Mouse (Mus musculus): ENCODE data around the gene Tacc2. TPM values are rescaled to one million over a fixed set of nuclear protein-coding genes. Genes with fewer than 3 reads are reported as not detected.

Gene Tacc2
- polyA plus RNA-seq, 1 experiment from 2014 or later: 68.7 TPM

DNA sequence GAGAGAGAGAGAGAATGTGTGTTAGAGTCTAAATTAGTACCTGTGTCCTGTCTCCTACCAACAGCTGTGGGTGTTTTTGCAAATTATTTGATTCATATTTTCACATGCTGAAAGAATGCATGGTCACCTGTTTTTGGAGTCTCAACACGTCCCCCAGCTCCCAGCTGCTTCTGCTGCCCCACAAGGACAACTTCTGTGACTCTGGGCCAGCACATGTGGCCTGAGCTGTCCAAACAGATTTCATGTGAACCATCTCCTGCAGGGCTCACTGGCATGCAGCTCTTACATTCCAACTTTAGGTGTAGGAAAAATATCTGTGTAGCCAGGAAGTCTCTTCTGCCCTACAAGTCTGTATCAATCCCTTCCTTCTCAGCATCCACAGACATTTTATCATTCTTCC lies 51.4 kb downstream of the Tacc2 start:
- H3K27me3 ChIP-seq (replicated peaks): no peaks in the 10 kb centered on the region
- H3K4me1 ChIP-seq: no peaks in the 10 kb centered on the region
- H3K4me2 ChIP-seq: no peak overlapping the region
- no peaks in the 10 kb centered on the region for H3K9me3 ChIP-seq
- 50% methylated on average over 1 of the region's 1 CpGs for WGBS
- no peak overlapping the region for H3K9ac ChIP-seq
- no peaks in the 10 kb centered on the region for H3K36me3 ChIP-seq (replicated peaks)
- no peak overlapping the region for H3K4me3 ChIP-seq
- no peak overlapping the region for H3K27ac ChIP-seq
- no peak for ATAC-seq (replicated peaks)

- no peak overlapping the region for H3K4me3 ChIP-seq
- no peaks in the 10 kb centered on the region for H3K27me3 ChIP-seq (replicated peaks)
- no peak overlapping the region for H3K27ac ChIP-seq
- WGBS: 95% methylated on average over 7 of the region's 7 CpGs
- no peak for ATAC-seq (replicated peaks)
- no peak overlapping the region for H3K4me2 ChIP-seq
- H3K36me3 ChIP-seq (replicated peaks): no peaks in the 10 kb centered on the region
- no peaks in the 10 kb centered on the region for H3K9me3 ChIP-seq
- H3K4me1 ChIP-seq: no peaks in the 10 kb centered on the region
- no peak overlapping the region for H3K9ac ChIP-seq
These were observed 52.8 kb downstream of the Tacc2 start for GRCm38 (mm10) chr7:130629999-130630398.

DNA sequence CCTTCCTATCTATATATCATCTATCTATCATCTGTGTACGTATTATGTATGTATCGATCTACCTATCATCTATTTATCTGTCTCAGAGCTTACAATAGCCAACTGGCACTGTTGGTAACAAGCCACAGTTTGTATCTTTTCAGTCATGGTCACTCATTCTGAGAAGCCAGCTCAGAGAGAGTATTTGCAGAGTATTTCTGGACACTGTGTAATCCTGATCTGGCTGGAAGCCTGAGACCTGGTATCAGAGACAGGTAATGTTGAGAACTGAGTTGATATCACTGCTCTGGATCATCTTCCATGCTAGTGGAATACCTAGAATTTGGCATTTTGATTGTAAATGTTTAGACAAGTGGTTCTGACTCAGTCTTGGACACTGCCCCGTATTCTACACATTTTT lies 53.7 kb downstream of the Tacc2 start:
- WGBS: 89% methylated on average over 3 of the region's 3 CpGs
- Histone ChIP-seq H3K36me3 (replicated peaks) (no peaks in the 10 kb centered on the region), H3K27me3 (replicated peaks) (no peaks in the 10 kb centered on the region), H3K9me3 (no peaks in the 10 kb centered on the region), H3K27ac (no peak overlapping the region), H3K4me1 (no peaks in the 10 kb centered on the region), H3K4me2 (no peak overlapping the region), H3K9ac (no peak overlapping the region), H3K4me3 (no peak overlapping the region)
- no peak for ATAC-seq (replicated peaks)

DNA sequence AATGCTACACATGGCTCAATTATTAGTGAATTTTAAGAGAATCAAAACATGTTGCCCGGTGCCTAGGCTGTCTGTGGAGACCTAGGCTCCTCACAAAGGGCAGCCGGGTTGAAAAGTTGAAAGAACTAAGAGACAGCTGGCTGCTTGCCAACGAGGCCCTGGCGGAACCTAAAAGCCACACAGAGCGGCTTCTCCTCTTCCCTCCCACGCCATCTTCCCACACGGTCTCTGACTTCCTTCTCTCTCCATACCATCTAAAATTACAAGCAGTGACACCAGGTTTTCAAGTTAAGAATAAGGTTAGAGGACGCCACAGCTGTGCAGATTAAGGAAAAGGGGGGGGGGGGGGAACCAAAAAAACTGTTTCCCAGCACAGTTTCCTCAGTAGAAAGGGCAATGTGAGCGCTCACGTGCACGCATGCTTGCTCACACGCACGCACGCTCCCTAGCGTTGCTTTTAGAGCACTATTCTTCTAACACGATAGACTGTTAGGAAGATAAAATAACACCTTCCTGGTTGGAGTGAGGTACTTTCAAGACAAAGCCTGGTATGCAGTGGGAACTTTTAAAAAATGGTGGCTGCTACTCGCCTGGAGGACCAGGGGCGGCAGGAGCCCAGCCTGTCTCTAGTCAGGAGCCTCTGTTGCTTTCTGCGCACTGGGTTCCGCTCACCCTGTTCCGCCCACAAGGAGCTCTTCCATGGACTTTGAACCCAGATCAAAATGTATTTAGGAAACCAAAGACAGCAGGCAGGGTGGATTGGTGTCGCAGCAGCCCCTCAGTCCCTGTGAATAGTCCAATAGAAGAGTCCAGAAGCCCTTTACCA lies 54.5 kb downstream of the Tacc2 start:
- Histone ChIP-seq H3K4me1 (no peaks in the 10 kb centered on the region), H3K36me3 (replicated peaks) (no peaks in the 10 kb centered on the region), H3K27ac (no peak overlapping the region), H3K4me3 (no peak overlapping the region), H3K27me3 (replicated peaks) (no peaks in the 10 kb centered on the region), H3K9me3 (no peaks in the 10 kb centered on the region), H3K9ac (no peak overlapping the region), H3K4me2 (no peak overlapping the region)
- ATAC-seq (replicated peaks): no peak
- 58% methylated on average over 22 of the region's 22 CpGs for WGBS

GRCm38 (mm10) chr7:130632379-130632732 lies 55.1 kb downstream of the Tacc2 start:
- H3K4me1 ChIP-seq: no peaks in the 10 kb centered on the region
- H3K4me3 ChIP-seq: no peak overlapping the region
- no peak overlapping the region for H3K9ac ChIP-seq
- WGBS: 89% methylated on average over 5 of the region's 5 CpGs
- H3K36me3 ChIP-seq (replicated peaks): no peaks in the 10 kb centered on the region
- H3K27me3 ChIP-seq (replicated peaks): no peaks in the 10 kb centered on the region
- H3K4me2 ChIP-seq: no peak overlapping the region
- H3K27ac ChIP-seq: no peak overlapping the region
- ATAC-seq (replicated peaks): no peak
- H3K9me3 ChIP-seq: no peaks in the 10 kb centered on the region

GRCm38 (mm10) chr7:130634259-130634871 lies 57.1 kb downstream of the Tacc2 start:
- no peak overlapping the region for H3K27ac ChIP-seq
- H3K4me2 ChIP-seq: no peak overlapping the region
- H3K9ac ChIP-seq: no peak overlapping the region
- H3K4me3 ChIP-seq: no peak overlapping the region
- no peak for ATAC-seq (replicated peaks)
- no peaks in the 10 kb centered on the region for H3K27me3 ChIP-seq (replicated peaks)
- no peaks in the 10 kb centered on the region for H3K36me3 ChIP-seq (replicated peaks)
- 96% methylated on average over 4 of the region's 4 CpGs for WGBS
- no peaks in the 10 kb centered on the region for H3K9me3 ChIP-seq
- H3K4me1 ChIP-seq: no peaks in the 10 kb centered on the region; the same call in 1 of the 2 replicates

GRCm38 (mm10) chr7:130635212-130635611 lies 58.0 kb downstream of the Tacc2 start:
- Histone ChIP-seq H3K9ac (no peak overlapping the region), H3K4me2 (no peak overlapping the region), H3K27me3 (replicated peaks) (no peaks in the 10 kb centered on the region), H3K4me1 (no peaks in the 10 kb centered on the region; the same call in 1 of the 2 replicates), H3K27ac (no peak overlapping the region), H3K36me3 (replicated peaks) (no peaks in the 10 kb centered on the region), H3K4me3 (no peak overlapping the region), H3K9me3 (no peaks in the 10 kb centered on the region)
- 61% methylated on average over 7 of the region's 7 CpGs for WGBS
- ATAC-seq (replicated peaks): no peak

DNA sequence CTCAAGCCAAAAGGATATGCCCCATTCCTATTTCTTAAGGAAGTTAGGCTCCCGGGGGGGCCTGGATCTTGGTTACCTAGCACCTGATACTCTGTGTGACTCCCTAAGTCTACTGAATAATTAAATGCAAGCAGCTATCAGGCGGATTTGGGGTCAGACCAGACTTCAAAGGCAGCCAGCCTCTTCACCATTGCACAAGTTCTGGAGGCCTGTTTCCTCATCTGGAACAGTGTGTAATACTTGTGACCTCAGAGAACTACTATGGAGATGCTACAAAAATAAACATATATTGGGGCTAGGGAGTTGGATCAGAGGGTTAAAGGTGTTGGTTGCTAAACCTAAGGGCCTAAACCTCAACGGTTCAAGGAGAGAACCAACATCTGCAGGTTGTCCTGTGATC lies 59.0 kb downstream of the Tacc2 start:
- Histone ChIP-seq H3K4me2 (no peak overlapping the region), H3K4me3 (no peak overlapping the region), H3K9me3 (no peaks in the 10 kb centered on the region), H3K27me3 (replicated peaks) (no peaks in the 10 kb centered on the region), H3K4me1 (no peaks in the 10 kb centered on the region; the same call in 1 of the 2 replicates), H3K9ac (no peak overlapping the region), H3K36me3 (replicated peaks) (no peaks in the 10 kb centered on the region), H3K27ac (no peak overlapping the region)
- ATAC-seq (replicated peaks): no peak
- WGBS: 86% methylated on average over 3 of the region's 3 CpGs

DNA sequence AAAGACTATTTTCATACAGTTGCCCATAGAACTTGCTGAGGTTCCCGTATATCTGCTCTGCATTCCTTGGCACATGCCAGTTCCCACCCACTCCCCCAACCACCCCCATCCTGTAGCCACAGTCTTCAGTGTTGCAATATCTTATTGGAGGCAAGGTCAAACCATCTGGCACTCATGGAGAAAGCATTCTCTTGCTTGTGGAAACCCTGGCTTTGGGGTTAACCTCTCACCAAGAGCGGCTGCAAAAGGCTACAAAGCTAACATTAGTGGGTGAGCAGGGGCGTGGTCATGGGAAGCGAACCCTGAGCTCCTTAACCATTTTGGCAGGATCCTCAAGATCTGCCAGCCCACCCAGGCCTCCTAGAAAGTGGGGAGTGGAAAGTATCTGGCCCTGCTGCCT lies 59.7 kb downstream of the Tacc2 start:
- WGBS: 87% methylated on average over 4 of the region's 4 CpGs
- H3K4me3 ChIP-seq: no peak overlapping the region
- ATAC-seq (replicated peaks): no peak
- H3K27ac ChIP-seq: no peak overlapping the region
- H3K9me3 ChIP-seq: no peaks in the 10 kb centered on the region
- no peak overlapping the region for H3K9ac ChIP-seq
- no peaks in the 10 kb centered on the region for H3K36me3 ChIP-seq (replicated peaks)
- H3K4me2 ChIP-seq: no peak overlapping the region
- no peaks in the 10 kb centered on the region; the same call in 1 of the 2 replicates for H3K4me1 ChIP-seq
- H3K27me3 ChIP-seq (replicated peaks): no peaks in the 10 kb centered on the region

DNA sequence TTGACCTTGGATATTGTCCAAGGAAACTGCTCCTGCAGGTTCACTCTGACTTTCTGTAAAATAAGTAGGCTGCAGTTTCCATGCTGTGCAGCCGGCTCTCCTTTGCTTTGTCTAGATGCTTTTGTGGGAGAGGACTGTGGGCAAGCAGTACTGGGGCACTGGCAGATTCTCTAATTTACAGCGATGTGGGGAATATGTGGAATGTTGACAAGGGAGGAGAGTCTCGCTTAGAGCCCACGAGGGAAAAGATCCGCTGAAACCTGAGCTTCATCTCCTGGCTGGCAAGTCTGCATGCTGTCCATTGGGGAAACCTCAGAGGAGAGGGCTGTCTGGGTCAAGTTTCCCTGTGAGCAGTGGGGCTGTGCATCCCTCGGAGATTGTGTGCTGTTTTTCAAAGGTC lies 60.6 kb downstream of the Tacc2 start:
- Histone ChIP-seq H3K9me3 (no peaks in the 10 kb centered on the region), H3K27me3 (replicated peaks) (no peaks in the 10 kb centered on the region), H3K4me2 (no peak overlapping the region), H3K9ac (no peak overlapping the region), H3K36me3 (replicated peaks) (no peaks in the 10 kb centered on the region), H3K4me3 (no peak overlapping the region), H3K27ac (no peak overlapping the region), H3K4me1 (no peaks in the 10 kb centered on the region; the same call in 1 of the 2 replicates)
- WGBS: 40% methylated on average over 6 of the region's 6 CpGs
- no peak for ATAC-seq (replicated peaks)

GRCm38 (mm10) chr7:130640681-130641080 lies 63.4 kb downstream of the Tacc2 start:
- Histone ChIP-seq H3K9ac (no peak overlapping the region), H3K36me3 (replicated peaks) (no peaks in the 10 kb centered on the region), H3K4me3 (no peak overlapping the region), H3K4me2 (no peak overlapping the region), H3K27ac (no peak overlapping the region), H3K9me3 (no peaks in the 10 kb centered on the region), H3K4me1 (peaks cover 3% of the 10 kb centered on the region), H3K27me3 (replicated peaks) (0 out of 2 replicates have a peak, but pooled peaks cover 3% of the 10 kb centered on the region)
- no peak for ATAC-seq (replicated peaks)
- 84% methylated on average over 9 of the region's 9 CpGs for WGBS

DNA sequence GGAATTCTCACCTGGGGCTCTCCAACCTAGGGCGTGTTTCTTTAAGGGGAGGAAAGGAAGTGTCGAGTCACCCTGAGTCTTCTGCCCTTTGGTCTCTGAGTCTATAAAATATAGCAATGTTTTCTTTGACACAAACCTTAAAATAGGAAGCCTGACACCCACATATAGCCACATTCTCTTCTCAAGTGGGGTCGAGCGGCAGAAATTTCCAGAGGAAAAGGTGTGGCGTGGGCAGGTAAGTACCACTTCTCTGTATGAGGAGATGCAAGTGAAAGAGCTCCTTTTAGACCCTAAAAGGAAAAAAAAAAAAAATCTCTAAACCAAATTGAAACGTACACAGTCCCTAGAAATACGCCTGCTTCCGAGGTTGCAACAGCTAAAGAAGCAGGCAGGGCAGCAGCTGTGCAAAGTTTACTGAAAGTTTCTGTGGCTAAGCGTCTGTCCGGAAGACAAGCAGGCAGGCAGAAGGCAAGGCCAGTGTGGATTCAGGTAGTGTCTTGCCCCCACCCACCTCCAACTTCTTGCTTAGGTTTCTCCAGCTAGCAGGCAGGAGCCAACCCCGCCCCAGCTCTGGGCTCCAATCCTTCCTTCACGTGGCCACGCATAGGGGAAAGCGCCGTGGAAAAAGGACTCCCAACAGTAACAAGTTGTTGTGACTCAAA lies 68.2 kb downstream of the Tacc2 start:
- H3K4me3 ChIP-seq: peak overlapping the region; percentile 47
- H3K27me3 ChIP-seq (replicated peaks): 0 out of 2 replicates have a peak, but pooled peaks cover 7% of the 10 kb centered on the region
- H3K4me1 ChIP-seq: peaks cover 23% of the 10 kb centered on the region
- no peaks in the 10 kb centered on the region for H3K36me3 ChIP-seq (replicated peaks)
- peak overlapping the region; percentile 98 for H3K4me2 ChIP-seq
- no peaks in the 10 kb centered on the region for H3K9me3 ChIP-seq
- ATAC-seq (replicated peaks): 0 out of 2 replicates have a peak, but pooled peaks have one; percentile 9
- H3K27ac ChIP-seq: 0 out of 2 replicates have a peak overlapping the region, but pooled peaks have one; percentile 55
- WGBS: 18% methylated on average over 15 of the region's 15 CpGs
- H3K9ac ChIP-seq: peak overlapping the region; percentile 23

Measured in midbrain, embryonic 15.5 days (tissue).